Mouse (Mus musculus): ENCODE measurements at regions not wholly inside any gene's neighbourhood (a gene's known extent, or its start where the extent isn't known, plus 50 kb on each side); places are given as distances from the start of the nearest gene placed in this dataset.

DNA sequence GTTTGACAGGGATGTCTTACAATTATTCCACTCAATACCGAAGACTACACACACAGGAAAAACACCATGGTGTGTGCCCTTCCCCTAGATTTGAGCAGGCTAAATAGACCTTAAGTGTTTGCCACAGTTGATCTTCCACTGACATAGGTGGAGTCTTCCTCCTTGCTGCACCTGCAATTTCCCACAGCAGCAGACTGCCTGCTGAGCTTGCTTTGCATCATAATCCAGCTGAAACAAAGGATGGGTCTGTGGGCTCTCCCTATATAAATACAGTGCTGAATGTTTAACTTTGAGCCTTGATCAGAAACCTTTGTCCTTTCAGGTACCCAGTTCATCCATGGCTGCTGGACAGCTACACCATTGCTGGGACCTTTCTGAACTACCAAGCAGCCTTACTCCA lies 334.3 kb downstream of the Lmbrd1 start:
- H3K27ac ChIP-seq: no peak overlapping the region
- DNase-seq (ENCODE audit: extremely low spot score, low spot score): no peak
- no peak overlapping the region for H3K4me3 ChIP-seq
- H3K9me3 ChIP-seq: no peaks in the 10 kb centered on the region
- 81% methylated on average over 1 of the region's 1 CpGs for WGBS
- H3K36me3 ChIP-seq (replicated peaks): no peaks in the 10 kb centered on the region
- no peaks in the 10 kb centered on the region for H3K4me1 ChIP-seq
- H3K27me3 ChIP-seq (ENCODE audit: poor library complexity, severe bottlenecking): no peaks in the 10 kb centered on the region
